Mouse (Mus musculus) cerebellum, adult 2 months (tissue): ENCODE measurements at regions not wholly inside any gene's neighbourhood (a gene's known extent, or its start where the extent isn't known, plus 50 kb on each side); places are given as distances from the start of the nearest gene placed in this dataset.

Experiments used
- DNase-seq, 2 experiments: peaks; one replicate each; pipeline ENCODE4 v3.0.0; 2021
- H3K27ac ChIP-seq: fragments of 200-500 bp; 2 replicates; pipeline ENCODE4 v1.5.1; 2012; ENCODE audit warnings: low read length, control low read depth, inconsistent platforms; ENCODE audit not compliant: insufficient read depth
- H3K27me3 ChIP-seq: fragments of 200-500 bp; 2 replicates; pipeline ENCODE4 v1.6.1; 2012; ENCODE audit warnings: inconsistent platforms, mild to moderate bottlenecking, low read length, moderate library complexity; ENCODE audit not compliant: control insufficient read depth, insufficient read depth
- H3K4me1 ChIP-seq: fragments of 200-500 bp; 2 replicates; pipeline ENCODE4 v1.6.1; 2011; ENCODE audit warnings: low read length; ENCODE audit not compliant: control insufficient read depth, insufficient read depth
- H3K4me3 ChIP-seq: fragments of 200-500 bp; replicated peaks from 2 replicates; pipeline ENCODE3; 2011; ENCODE audit warnings: mild to moderate bottlenecking, low read depth, low read length, control low read depth; ENCODE audit not compliant: insufficient read depth
- CTCF ChIP-seq: fragments of 200-500 bp; IDR thresholded peaks from 2 replicates; pipeline ENCODE4 v1.5.1; 2011; ENCODE audit warnings: low read depth, mild to moderate bottlenecking, control low read depth, low read length, moderate library complexity, borderline replicate concordance; ENCODE audit not compliant: insufficient read depth
- POLR2A ChIP-seq: fragments of 200-500 bp; IDR thresholded peaks from 2 replicates; pipeline ENCODE4 v1.6.1; 2011; ENCODE audit warnings: low read length, control low read depth, borderline replicate concordance; ENCODE audit not compliant: insufficient read depth
- WGBS: fragments of 180-500 bp; shearing (Covaris S2); methylation state at CpG from one replicate; pipeline ENCODE4 v1.1.7; 2018; 5-methylcytosine and 5-hydroxymethylcytosine counted together

- Histone ChIP-seq H3K27ac (no peak overlapping the region), H3K27me3 (no peaks in the 10 kb centered on the region), H3K4me3 (no peak overlapping the region), H3K4me1 (no peaks in the 10 kb centered on the region)
- DNase-seq, result no peak
- no peak for TF ChIP-seq POLR2A
- no peak for TF ChIP-seq CTCF
- WGBS, result 79% methylated on average over 2 of the region's 2 CpGs
Observed at GRCm38 (mm10) chr6:81595926-81596325, 327.5 kb upstream of the Gcfc2 start.

DNA sequence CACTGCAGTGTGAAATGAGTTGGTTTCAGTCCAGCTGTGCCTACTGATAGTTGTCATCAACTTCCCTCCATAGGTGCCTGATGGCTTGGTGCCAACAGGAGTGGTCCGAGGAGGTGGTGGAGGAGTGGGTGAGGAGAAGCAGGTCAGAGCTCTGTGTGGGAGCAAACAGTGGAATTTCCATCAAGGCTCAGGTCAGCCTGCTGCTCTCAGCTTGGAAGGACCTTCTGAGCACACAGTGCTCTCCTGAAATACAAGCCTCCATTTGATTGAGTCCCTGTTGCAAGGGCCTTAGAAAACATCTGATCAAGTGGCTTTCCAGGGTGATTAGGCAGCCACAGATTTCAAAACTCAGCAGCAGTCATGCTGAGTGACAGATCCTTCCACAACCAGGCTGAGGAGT lies 314.8 kb upstream of the Gcfc2 start:
- no peak overlapping the region for H3K27ac ChIP-seq
- WGBS, result 21% methylated on average over 1 of the region's 1 CpGs

DNA sequence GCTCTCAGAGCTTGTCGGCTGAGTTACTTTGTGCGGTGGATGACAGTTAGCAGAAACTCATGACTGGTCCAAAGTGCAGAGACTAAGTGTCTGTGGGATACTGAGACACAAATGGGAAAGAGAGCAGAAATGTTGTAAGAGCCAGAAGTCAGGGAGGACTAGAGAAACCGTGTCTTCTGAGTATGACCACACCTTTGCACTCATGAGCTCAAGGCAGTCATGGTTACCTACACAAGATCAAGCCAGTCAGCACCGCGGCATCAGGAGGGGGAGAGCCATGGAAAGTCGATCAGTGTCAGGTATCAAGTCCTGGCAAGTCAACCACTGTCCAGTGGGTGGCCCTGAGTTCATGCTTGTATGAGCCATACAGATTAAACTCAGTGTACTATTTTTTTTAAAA lies 311.5 kb upstream of the Gcfc2 start:
- Histone ChIP-seq H3K27me3 (no peaks in the 10 kb centered on the region), H3K4me1 (no peaks in the 10 kb centered on the region), H3K27ac (no peak overlapping the region), H3K4me3 (no peak overlapping the region)
- no peak for DNase-seq
- TF ChIP-seq CTCF (no peak), POLR2A (no peak)
- 89% methylated on average over 6 of the region's 6 CpGs for WGBS

More for the DNA sequence above, 314.8 kb upstream of the Gcfc2 start:
- no peak for DNase-seq
- no peak overlapping the region for H3K4me3 ChIP-seq
- no peak for TF ChIP-seq CTCF
- no peak for TF ChIP-seq POLR2A
- no peaks in the 10 kb centered on the region for H3K27me3 ChIP-seq
- no peaks in the 10 kb centered on the region for H3K4me1 ChIP-seq

GRCm38 (mm10) chr6:81618018-81618417 lies 305.5 kb upstream of the Gcfc2 start:
- 73% methylated on average over 2 of the region's 2 CpGs for WGBS

DNA sequence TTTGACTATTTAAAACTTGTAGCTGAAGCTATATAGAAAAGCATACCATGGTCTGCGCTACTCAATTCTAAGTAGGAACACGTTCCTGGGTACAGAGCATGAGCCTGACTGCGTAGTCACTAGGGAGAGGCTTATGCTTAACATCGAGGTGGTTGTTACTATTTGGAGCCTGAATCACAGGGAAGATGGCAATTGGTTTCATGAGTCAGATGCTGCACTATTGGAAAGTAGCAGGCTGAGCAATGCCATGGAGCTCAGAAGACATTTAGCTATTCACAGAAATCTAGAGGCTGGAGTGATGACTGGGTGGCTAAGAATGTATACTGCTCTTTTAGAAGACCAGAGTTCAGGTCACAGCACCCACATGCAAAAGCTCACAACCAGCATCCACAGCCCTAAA lies 302.4 kb upstream of the Gcfc2 start:
- no peak for DNase-seq
- TF ChIP-seq CTCF, result no peak
- TF ChIP-seq POLR2A, result no peak
- Histone ChIP-seq H3K27me3 (no peaks in the 10 kb centered on the region), H3K27ac (no peak overlapping the region), H3K4me3 (no peak overlapping the region), H3K4me1 (no peaks in the 10 kb centered on the region)
- WGBS, result 92% methylated on average over 4 of the region's 4 CpGs

More at GRCm38 (mm10) chr6:81618018-81618417, 305.5 kb upstream of the Gcfc2 start:
- Histone ChIP-seq H3K27me3 (no peaks in the 10 kb centered on the region), H3K27ac (no peak overlapping the region), H3K4me1 (no peaks in the 10 kb centered on the region), H3K4me3 (no peak overlapping the region)
- no peak for TF ChIP-seq CTCF
- no peak for TF ChIP-seq POLR2A
- DNase-seq, result no peak

DNA sequence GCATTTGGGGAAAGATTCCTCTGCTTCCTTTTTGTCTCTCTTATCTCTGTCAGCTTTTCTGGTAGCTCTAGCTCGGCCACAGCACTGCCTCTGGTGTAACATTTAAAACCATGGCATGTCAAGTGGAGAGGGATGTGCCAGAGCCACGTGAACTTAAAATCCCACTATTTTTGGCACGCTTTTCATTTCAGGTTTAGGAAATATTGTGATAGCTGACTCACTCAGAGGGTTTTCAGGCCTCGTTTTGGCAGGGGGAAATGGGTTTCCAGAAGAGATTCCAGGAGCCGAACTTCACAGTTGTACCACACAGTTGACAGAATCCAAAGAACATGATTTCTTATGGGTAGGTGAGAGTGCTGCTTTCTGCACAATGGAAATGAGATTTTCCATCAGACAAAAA lies 300.8 kb upstream of the Gcfc2 start:
- H3K4me1 ChIP-seq, result no peaks in the 10 kb centered on the region
- DNase-seq, result no peak
- WGBS, result 70% methylated on average over 5 of the region's 5 CpGs
- H3K27ac ChIP-seq, result no peak overlapping the region
- H3K4me3 ChIP-seq, result no peak overlapping the region
- no peaks in the 10 kb centered on the region for H3K27me3 ChIP-seq
- TF ChIP-seq CTCF, result no peak
- TF ChIP-seq POLR2A, result no peak

GRCm38 (mm10) chr6:81625016-81625415 lies 298.5 kb upstream of the Gcfc2 start:
- no peak overlapping the region for H3K4me3 ChIP-seq
- 69% methylated on average over 5 of the region's 5 CpGs for WGBS
- H3K27ac ChIP-seq, result no peak overlapping the region
- H3K27me3 ChIP-seq, result no peaks in the 10 kb centered on the region
- DNase-seq, result no peak
- H3K4me1 ChIP-seq, result no peaks in the 10 kb centered on the region
- TF ChIP-seq CTCF (no peak), POLR2A (no peak)

- WGBS, result 42% methylated on average over 3 of the region's 3 CpGs
- H3K27ac ChIP-seq, result no peak overlapping the region
- no peaks in the 10 kb centered on the region for H3K4me1 ChIP-seq
- no peak overlapping the region for H3K4me3 ChIP-seq
- TF ChIP-seq CTCF (no peak), POLR2A (no peak)
- DNase-seq, result peak in 1 of 2 experiments; percentile 4
- no peaks in the 10 kb centered on the region for H3K27me3 ChIP-seq
Observed at GRCm38 (mm10) chr6:81633586-81633985, 289.9 kb upstream of the Gcfc2 start.
